Mouse (Mus musculus) midbrain, embryonic 11.5 days (tissue): Measurements from ENCODE around the gene Tead4. TPM values are rescaled to one million over a fixed set of nuclear protein-coding genes. Genes with fewer than 3 reads are reported as not detected.
A peak's percentile ranks its signal among the peaks of the same experiment; 100 is the strongest.

Experiments
- ATAC-seq: fragments of 200-750 bp; cut with Nextera tagmentation; 2 replicates; pipeline ENCODE4 v1.8.0; 2017; ENCODE audit warnings: moderate TSS enrichment, moderate library complexity; ENCODE audit not compliant: low FRiP score
- DNase-seq: peaks from one replicate; pipeline ENCODE4 v3.0.0; 2015; ENCODE audit warnings: low spot score; ENCODE audit errors: missing footprints
- H3K27ac ChIP-seq: fragments of 300-500 bp; sonication (generic); 2 replicates; pipeline ENCODE4 v1.5.1; 2014; ENCODE audit warnings: low read depth, low read length
- H3K27me3 ChIP-seq: fragments of 300-500 bp; sonication (generic); 2 replicates; pipeline ENCODE4 v1.6.1; 2014; ENCODE audit warnings: mild to moderate bottlenecking, low read length, moderate library complexity, mixed read lengths; ENCODE audit not compliant: control insufficient read depth, insufficient read depth
- H3K36me3 ChIP-seq: fragments of 300-500 bp; sonication (generic); 2 replicates; pipeline ENCODE4 v1.6.1; 2014; ENCODE audit warnings: mild to moderate bottlenecking, low read length, moderate library complexity, mixed read lengths; ENCODE audit not compliant: control insufficient read depth, insufficient read depth
- H3K4me1 ChIP-seq: fragments of 300-500 bp; sonication (generic); 2 replicates; pipeline ENCODE4 v1.6.1; 2014; ENCODE audit warnings: low read length; ENCODE audit not compliant: control insufficient read depth, insufficient read depth
- H3K4me2 ChIP-seq: fragments of 300-500 bp; sonication (generic); 2 replicates; pipeline ENCODE4 v1.6.1; 2014; ENCODE audit warnings: mild to moderate bottlenecking, moderate library complexity
- H3K4me3 ChIP-seq: fragments of 300-500 bp; sonication (generic); 2 replicates; pipeline ENCODE4 v1.5.1; 2014; ENCODE audit warnings: low read depth, low read length
- H3K9ac ChIP-seq: fragments of 300-500 bp; sonication (generic); 2 replicates; pipeline ENCODE4 v1.6.1; 2014; ENCODE audit warnings: low read length
- H3K9me3 ChIP-seq: fragments of 300-500 bp; sonication (generic); 2 replicates; pipeline ENCODE4 v1.6.1; 2016; ENCODE audit warnings: low read length; ENCODE audit not compliant: control insufficient read depth
- WGBS: fragments of 180-500 bp; shearing (Covaris S2); extraction: QIAGEN DNeasy Blood & Tissue Kit; methylation state at CpG from one replicate; pipeline ENCODE4 v1.1.7; 2014; 5-methylcytosine and 5-hydroxymethylcytosine counted together
- polyA plus RNA-seq: library from polyadenylated mRNA; unstranded; fragments of >200 nt; fragmentation: Nextera tagmentation; extraction: Ambion mirVana; gene quantifications from 2 replicates; pipeline ENCODE4 v1.2.1, GENCODE M21; 2014

The Tead4 gene
- polyA plus RNA-seq: 0.39 and 1.7 TPM in 2 replicates

DNA sequence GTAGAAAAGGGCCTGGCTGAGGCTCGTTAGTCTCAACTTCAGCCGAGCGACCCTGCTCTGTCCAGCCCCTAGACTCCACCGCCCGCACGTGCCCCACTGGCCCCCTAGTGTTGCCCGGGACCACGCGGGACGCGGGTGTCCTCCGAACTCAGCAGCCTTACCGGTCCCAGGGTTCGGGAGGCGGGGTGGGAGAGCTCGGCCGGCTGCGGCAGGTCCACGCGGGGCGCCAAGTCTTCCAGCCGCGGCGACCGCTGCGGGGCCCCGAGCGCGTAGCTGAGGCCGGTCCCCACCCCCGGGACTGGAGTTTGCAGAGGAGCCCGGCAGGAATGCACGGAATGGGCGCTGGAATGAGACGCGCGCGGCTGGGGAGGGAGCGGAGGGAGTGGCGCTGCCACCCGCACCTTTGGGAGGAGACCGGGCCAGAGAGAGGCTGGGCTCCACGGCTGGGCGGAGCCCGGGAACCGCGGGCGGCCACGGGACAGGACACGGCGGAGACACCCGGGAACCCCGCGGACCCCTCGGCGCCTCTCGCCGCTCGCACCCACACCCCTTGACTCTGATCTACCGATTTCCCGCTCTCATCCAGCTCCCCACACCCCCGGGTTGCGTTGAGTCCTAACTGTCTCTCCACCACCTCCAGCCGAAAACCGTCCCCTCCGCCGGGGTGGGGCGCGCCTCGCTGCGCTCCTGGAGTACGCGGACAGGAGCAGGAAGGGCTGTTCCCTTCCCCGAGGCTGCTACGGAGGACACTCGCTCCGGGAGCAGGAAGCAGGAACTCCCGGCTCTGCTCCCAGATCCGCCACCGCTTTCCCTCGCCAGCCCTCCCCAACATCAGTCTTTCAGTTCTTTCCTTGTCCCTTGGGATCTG lies at the start of gene Tead4:
TSS of gene Tead4 (minus strand) at position 690 of the 868 bp plus-strand sequence.
- Histone ChIP-seq H3K27ac (no peak within 1 kb of the TSS), H3K27me3 (peaks cover 47% of the 10 kb centered on the region), H3K4me2 (peak within 1 kb of the TSS; percentile 99), H3K9ac (peak within 1 kb of the TSS; percentile 60), H3K36me3 (no peaks in the 10 kb centered on the region), H3K4me3 (peak within 1 kb of the TSS; percentile 64), H3K4me1 (peaks cover 13% of the 10 kb centered on the region), H3K9me3 (peaks cover 2% of the 10 kb centered on the region; the same call in 1 of the 2 replicates)
- DNase-seq (peak; percentile 96), ATAC-seq (peak; percentile 77)
- under 1% methylated on average over 68 of the region's 81 CpGs for WGBS

DNA sequence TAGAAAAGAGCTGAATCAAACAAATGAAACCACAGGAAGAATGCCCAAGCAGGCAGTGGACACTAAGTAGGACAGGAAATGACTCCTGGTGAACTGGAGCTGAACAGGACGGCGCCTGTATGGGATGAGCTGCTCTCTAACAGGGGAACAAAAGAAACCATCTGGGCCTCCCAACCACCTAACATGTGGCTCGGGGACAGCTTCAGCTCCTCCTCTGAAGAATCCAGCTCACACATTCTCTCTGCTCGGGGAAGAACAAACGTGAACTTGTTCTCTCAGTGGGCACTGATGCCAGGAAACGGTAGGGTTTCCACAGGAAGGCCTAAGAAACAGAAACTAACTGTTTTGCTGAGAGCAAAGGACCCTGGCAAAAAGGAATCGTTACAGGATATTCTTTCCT lies 49.1 kb upstream of the Tead4 start:
- H3K4me3 ChIP-seq: no peak overlapping the region
- DNase-seq: no peak
- H3K27me3 ChIP-seq: no peaks in the 10 kb centered on the region
- 50% methylated on average over 7 of the region's 7 CpGs for WGBS
- H3K4me2 ChIP-seq: no peak overlapping the region
- no peak overlapping the region for H3K27ac ChIP-seq
- peaks cover 2% of the 10 kb centered on the region; the same call in 1 of the 2 replicates for H3K4me1 ChIP-seq
- H3K9ac ChIP-seq: no peak overlapping the region
- no peaks in the 10 kb centered on the region for H3K9me3 ChIP-seq
- ATAC-seq: peak; percentile 31; the same call in 1 of the 2 replicates
- H3K36me3 ChIP-seq: no peaks in the 10 kb centered on the region

DNA sequence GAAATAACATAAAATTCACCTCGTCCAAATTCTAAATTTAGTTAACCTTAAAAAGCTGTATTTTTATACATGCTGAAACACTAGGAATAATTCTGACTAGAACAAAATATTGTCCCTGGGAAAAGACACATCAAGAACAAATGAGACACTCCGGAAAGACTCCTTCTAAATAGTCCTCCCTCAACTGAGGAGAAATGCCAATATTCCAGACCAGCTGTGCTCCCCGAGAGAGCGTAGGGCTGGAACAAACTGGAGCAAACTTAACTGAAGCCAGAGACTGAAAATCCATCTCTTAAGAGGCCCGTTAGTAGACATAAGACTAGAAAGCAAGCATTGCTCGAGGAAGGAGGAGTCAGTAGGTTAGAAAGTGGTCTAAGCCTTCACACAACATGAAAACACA lies 46.2 kb upstream of the Tead4 start:
- 89% methylated on average over 6 of the region's 6 CpGs for WGBS
- DNase-seq: no peak
- H3K9me3 ChIP-seq: no peaks in the 10 kb centered on the region
- no peaks in the 10 kb centered on the region for H3K36me3 ChIP-seq
- no peak for ATAC-seq
- H3K27me3 ChIP-seq: no peaks in the 10 kb centered on the region
- H3K4me3 ChIP-seq: no peak overlapping the region
- no peaks in the 10 kb centered on the region for H3K4me1 ChIP-seq
- H3K4me2 ChIP-seq: no peak overlapping the region
- no peak overlapping the region for H3K27ac ChIP-seq
- H3K9ac ChIP-seq: no peak overlapping the region

DNA sequence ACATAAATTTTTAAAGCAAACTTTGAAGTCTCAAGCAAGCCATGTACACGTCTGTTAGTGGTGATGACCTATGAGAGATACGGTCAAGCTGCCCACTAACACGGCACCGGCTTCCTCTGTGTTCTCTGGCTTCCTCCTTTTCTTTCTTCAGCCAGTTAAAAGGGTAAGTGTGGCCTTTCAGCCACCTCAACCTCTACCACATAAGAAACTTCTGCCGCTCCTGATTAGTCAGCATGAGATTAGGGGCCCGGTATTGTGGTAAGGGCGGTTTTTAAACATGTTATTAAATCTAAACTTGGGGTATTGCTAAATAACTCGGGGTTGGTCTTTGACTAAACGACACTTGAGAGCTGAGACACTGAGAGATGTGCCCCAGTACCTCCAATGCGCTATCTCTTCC lies 45.0 kb upstream of the Tead4 start:
- Histone ChIP-seq H3K4me2 (no peak overlapping the region), H3K4me1 (no peaks in the 10 kb centered on the region), H3K9ac (no peak overlapping the region), H3K36me3 (no peaks in the 10 kb centered on the region), H3K9me3 (no peaks in the 10 kb centered on the region), H3K4me3 (no peak overlapping the region), H3K27ac (no peak overlapping the region), H3K27me3 (no peaks in the 10 kb centered on the region)
- 93% methylated on average over 10 of the region's 10 CpGs for WGBS
- DNase-seq (no peak), ATAC-seq (no peak)

DNA sequence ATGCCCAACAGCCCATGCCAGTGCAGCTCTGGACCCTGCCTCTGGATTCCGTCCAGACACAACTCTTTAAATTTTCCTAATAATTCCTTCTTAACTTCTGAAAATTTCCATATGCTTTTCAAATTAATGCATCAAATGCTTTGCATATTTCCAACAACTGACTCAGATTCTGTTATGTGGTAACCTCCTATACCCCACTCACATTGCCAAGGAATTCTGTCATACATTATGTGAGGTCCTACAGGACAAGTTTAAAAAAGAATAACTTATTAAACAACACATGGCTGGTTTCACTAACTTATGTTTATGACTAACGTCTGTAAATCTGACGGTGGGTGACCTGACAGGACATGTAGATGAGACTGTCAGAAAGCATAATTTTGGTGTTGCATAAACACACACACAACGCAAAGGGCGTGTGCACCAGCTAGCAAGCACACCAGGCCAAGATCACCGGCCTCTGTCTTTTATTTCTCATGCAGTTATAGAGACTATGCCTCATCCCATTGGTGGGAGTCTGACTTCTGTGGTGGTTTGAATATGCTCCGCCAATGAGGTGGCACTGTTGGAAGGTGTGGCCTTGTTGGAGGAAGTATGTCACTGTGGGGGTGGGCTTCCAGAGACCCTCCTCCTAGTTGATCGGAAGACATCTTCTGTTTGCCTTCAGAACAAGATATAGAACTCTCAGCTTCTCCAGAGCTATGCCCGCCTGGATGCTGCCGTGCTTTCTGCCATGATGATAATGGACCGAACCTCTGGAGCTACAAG lies 41.5 kb upstream of the Tead4 start:
- H3K27me3 ChIP-seq: no peaks in the 10 kb centered on the region
- H3K9ac ChIP-seq: no peak overlapping the region
- H3K4me3 ChIP-seq: no peak overlapping the region
- no peak for ATAC-seq
- WGBS: 96% methylated on average over 11 of the region's 11 CpGs
- H3K36me3 ChIP-seq: no peaks in the 10 kb centered on the region
- no peaks in the 10 kb centered on the region for H3K9me3 ChIP-seq
- H3K4me2 ChIP-seq: no peak overlapping the region
- no peaks in the 10 kb centered on the region for H3K4me1 ChIP-seq
- DNase-seq: no peak
- H3K27ac ChIP-seq: no peak overlapping the region

DNA sequence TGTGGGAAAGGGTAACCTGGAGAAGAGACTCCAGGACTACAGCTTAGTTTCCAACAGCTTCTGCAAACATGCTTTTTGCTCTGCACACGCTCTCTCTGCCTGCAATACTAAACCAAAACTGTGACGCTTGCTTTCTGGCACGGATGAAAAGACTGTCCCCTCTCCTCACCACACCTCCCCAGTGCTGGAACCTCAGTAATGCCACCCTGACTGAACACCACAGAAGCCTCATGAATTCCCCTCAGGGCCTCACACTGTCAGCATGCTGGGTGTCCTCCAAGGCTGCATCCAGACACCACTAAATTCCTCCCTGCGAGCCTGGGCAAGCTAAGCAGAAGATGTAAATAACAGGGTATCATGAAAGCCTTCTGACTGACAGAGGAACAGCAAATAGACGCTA lies 38.3 kb upstream of the Tead4 start:
- Histone ChIP-seq H3K9ac (no peak overlapping the region; the same call in 1 of the 2 replicates), H3K4me2 (no peak overlapping the region), H3K9me3 (no peaks in the 10 kb centered on the region), H3K36me3 (no peaks in the 10 kb centered on the region), H3K27ac (no peak overlapping the region), H3K4me1 (no peaks in the 10 kb centered on the region), H3K4me3 (no peak overlapping the region), H3K27me3 (no peaks in the 10 kb centered on the region)
- WGBS: 58% methylated on average over 5 of the region's 5 CpGs
- DNase-seq (no peak), ATAC-seq (no peak)

DNA sequence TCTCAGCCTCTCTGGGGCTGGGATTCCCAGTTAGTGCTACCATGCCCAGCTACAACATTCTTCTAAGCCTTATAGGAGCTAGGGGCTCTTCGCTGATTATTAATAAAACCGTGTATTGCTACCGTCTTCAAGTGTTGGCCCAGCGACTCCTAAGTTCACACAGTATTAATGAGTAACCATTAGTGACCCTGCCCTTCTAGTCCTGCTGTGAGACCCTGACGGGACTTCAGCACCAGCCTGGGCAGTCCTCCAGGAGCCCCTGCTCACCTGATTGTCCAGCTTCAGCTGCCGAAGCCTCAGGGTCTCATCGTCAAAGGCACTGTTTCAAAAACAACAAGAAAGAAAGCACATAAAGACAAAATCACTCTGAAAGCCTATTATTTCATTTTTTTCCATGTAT lies 36.8 kb upstream of the Tead4 start:
- Histone ChIP-seq H3K4me2 (no peak overlapping the region), H3K27me3 (no peaks in the 10 kb centered on the region), H3K27ac (no peak overlapping the region), H3K36me3 (no peaks in the 10 kb centered on the region), H3K4me3 (no peak overlapping the region), H3K4me1 (no peaks in the 10 kb centered on the region), H3K9me3 (no peaks in the 10 kb centered on the region), H3K9ac (no peak overlapping the region)
- DNase-seq (no peak), ATAC-seq (no peak)
- 85% methylated on average over 7 of the region's 7 CpGs for WGBS

DNA sequence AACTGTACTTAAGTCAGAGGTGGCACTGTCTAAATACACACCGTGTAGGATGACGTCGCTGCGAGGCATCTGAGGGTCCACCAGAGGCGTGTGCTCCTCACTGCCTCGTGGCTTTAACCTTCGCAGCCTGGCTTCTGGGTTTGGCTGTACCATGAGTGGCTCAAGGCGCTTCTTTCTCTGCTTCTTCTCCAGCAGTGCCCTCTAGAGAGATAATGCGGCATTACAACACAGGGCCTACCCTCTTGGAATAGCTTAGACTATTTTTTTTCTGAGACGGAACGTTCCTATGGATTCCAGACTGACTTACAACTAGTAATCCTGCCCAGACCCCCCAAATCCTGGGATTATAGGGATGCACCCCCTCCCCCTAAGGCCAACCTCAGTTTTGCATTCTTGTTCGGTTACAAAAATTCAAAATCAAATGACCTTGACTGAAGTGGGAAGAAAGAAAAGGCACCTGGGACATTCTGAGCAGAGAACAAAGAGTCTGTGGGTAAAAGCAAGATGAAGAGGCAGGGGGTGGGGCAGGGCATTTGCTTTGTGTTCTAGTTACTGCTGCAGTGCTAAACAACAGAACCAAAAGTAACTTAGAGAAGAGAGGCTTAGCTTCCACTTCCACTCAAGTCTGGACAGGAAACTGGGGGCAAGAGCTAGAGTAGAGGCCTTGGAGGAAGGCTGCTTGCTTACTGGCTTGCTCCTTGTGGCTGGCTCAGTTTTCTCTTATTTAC lies 33.9 kb upstream of the Tead4 start:
- WGBS: 26% methylated on average over 12 of the region's 12 CpGs
- Histone ChIP-seq H3K36me3 (peaks cover 11% of the 10 kb centered on the region; the same call in 1 of the 2 replicates), H3K9ac (no peak overlapping the region), H3K4me2 (no peak overlapping the region), H3K9me3 (no peaks in the 10 kb centered on the region; the same call in 1 of the 2 replicates), H3K27ac (no peak overlapping the region), H3K4me1 (no peaks in the 10 kb centered on the region), H3K27me3 (no peaks in the 10 kb centered on the region), H3K4me3 (no peak overlapping the region)
- ATAC-seq (peak; percentile 83), DNase-seq (peak; percentile 92)
